Mouse (Mus musculus): Measurements from ENCODE around the gene Vkorc1. TPM values are rescaled to one million over a fixed set of nuclear protein-coding genes. Genes with fewer than 3 reads are reported as not detected.
A peak's percentile ranks its signal among the peaks of the same experiment; 100 is the strongest.

Gene Vkorc1
- polyA plus RNA-seq, 1 experiment from 2014 or later = 130 TPM

GRCm38 (mm10) chr7:127912938-127913337 lies 17.5 kb upstream of the Vkorc1 start:
- peaks cover 6% of the 10 kb centered on the region for H3K36me3 ChIP-seq (ENCODE audit: control insufficient read depth, insufficient read depth, low read length)
- ATAC-seq (ENCODE audit: low FRiP score, low TSS enrichment) (no peak), DNase-seq (ENCODE audit: low spot score) (no peak)
- H3K9me3 ChIP-seq (ENCODE audit: control insufficient read depth, low read length) = no peaks in the 10 kb centered on the region
- peak overlapping the region; percentile 92; the same call in 1 of the 2 replicates for H3K27ac ChIP-seq (replicated peaks)
- H3K27me3 ChIP-seq (ENCODE audit: control insufficient read depth, insufficient read depth, low read length) = no peaks in the 10 kb centered on the region
- H3K4me1 ChIP-seq (replicated peaks; ENCODE audit: control insufficient read depth, insufficient read depth) = no peaks in the 10 kb centered on the region
- peak overlapping the region; percentile 92 for H3K4me3 ChIP-seq (ENCODE audit: low read depth, low read length)
- 15% methylated on average over 4 of the region's 4 CpGs for WGBS
- no peak for TF ChIP-seq EP300 (optimal IDR thresholded peaks at IDR 0.05)
- no peak for TF ChIP-seq CTCF (IDR thresholded peaks at IDR 0.05; ENCODE audit: low read depth)
- peak overlapping the region; percentile 90 for H3K9ac ChIP-seq (ENCODE audit: low read length)
- H3K4me2 ChIP-seq (replicated peaks; ENCODE audit: low read depth) = peak overlapping the region; percentile 72

GRCm38 (mm10) chr7:127912190-127912871 lies 16.9 kb upstream of the Vkorc1 start, which contains the start of gene Kat8:
Gene Kat8, plus strand, starts transcription at chr7:127912516.
- Histone ChIP-seq H3K4me3 (ENCODE audit: low read depth, low read length) (peak within 1 kb of the TSS; percentile 92), H3K27me3 (ENCODE audit: control insufficient read depth, insufficient read depth, low read length) (no peaks in the 10 kb centered on the region), H3K9me3 (ENCODE audit: control insufficient read depth, low read length) (no peaks in the 10 kb centered on the region), H3K27ac (replicated peaks) (peak within 1 kb of the TSS; percentile 92), H3K4me2 (replicated peaks; ENCODE audit: low read depth) (peak within 1 kb of the TSS; percentile 72), H3K9ac (ENCODE audit: low read length) (peak within 1 kb of the TSS; percentile 90), H3K4me1 (replicated peaks; ENCODE audit: control insufficient read depth, insufficient read depth) (no peaks in the 10 kb centered on the region), H3K36me3 (ENCODE audit: control insufficient read depth, insufficient read depth, low read length) (peaks cover 12% of the 10 kb centered on the region)
- DNase-seq (ENCODE audit: low spot score) (peak; percentile 95), ATAC-seq (ENCODE audit: low FRiP score, low TSS enrichment) (peak; percentile 96)
- TF ChIP-seq CTCF (IDR thresholded peaks at IDR 0.05; ENCODE audit: low read depth) (no peak), EP300 (optimal IDR thresholded peaks at IDR 0.05) (peak; percentile 8)
- WGBS = under 1% methylated on average over 39 of the region's 40 CpGs

- Histone ChIP-seq H3K9ac (ENCODE audit: low read length) (no peak overlapping the region), H3K27me3 (ENCODE audit: control insufficient read depth, insufficient read depth, low read length) (no peaks in the 10 kb centered on the region), H3K4me1 (replicated peaks; ENCODE audit: control insufficient read depth, insufficient read depth) (no peaks in the 10 kb centered on the region), H3K36me3 (ENCODE audit: control insufficient read depth, insufficient read depth, low read length) (peaks cover 12% of the 10 kb centered on the region), H3K27ac (replicated peaks) (no peak overlapping the region), H3K4me2 (replicated peaks; ENCODE audit: low read depth) (no peak overlapping the region), H3K9me3 (ENCODE audit: control insufficient read depth, low read length) (no peaks in the 10 kb centered on the region), H3K4me3 (ENCODE audit: low read depth, low read length) (no peak overlapping the region)
- 87% methylated on average over 4 of the region's 4 CpGs for WGBS
- ATAC-seq (ENCODE audit: low FRiP score, low TSS enrichment) = no peak
- no peak for DNase-seq (ENCODE audit: low spot score)
- no peak for TF ChIP-seq CTCF (IDR thresholded peaks at IDR 0.05; ENCODE audit: low read depth)
- TF ChIP-seq EP300 (optimal IDR thresholded peaks at IDR 0.05) = no peak
Observed at GRCm38 (mm10) chr7:127908656-127909055, 13.2 kb upstream of the Vkorc1 start.

DNA sequence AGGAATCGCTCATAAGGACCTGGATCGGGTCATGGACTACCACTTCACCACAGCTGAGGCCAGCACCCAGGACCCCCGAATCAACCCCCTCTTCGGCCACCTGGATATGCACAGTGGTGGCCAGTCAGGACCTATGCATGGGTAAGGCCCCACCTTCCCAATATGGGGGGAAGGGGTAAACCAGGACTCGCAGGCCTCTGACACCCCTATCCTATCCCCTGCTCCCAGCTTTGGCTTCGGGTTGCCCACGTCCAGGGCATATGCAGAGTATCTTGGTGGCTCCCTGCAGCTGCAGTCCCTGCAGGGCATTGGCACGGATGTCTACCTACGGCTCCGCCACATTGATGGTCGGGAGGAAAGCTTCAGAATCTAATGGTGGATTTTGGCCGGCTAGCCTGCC lies 12.5 kb upstream of the Vkorc1 start:
- H3K27me3 ChIP-seq (ENCODE audit: control insufficient read depth, insufficient read depth, low read length) = no peaks in the 10 kb centered on the region
- no peak for DNase-seq (ENCODE audit: low spot score)
- H3K9ac ChIP-seq (ENCODE audit: low read length) = no peak overlapping the region
- ATAC-seq (ENCODE audit: low FRiP score, low TSS enrichment) = no peak
- peaks cover 12% of the 10 kb centered on the region for H3K36me3 ChIP-seq (ENCODE audit: control insufficient read depth, insufficient read depth, low read length)
- H3K27ac ChIP-seq (replicated peaks) = no peak overlapping the region
- no peak overlapping the region for H3K4me3 ChIP-seq (ENCODE audit: low read depth, low read length)
- no peaks in the 10 kb centered on the region for H3K4me1 ChIP-seq (replicated peaks; ENCODE audit: control insufficient read depth, insufficient read depth)
- H3K4me2 ChIP-seq (replicated peaks; ENCODE audit: low read depth) = no peak overlapping the region
- TF ChIP-seq EP300 (optimal IDR thresholded peaks at IDR 0.05) (no peak), CTCF (IDR thresholded peaks at IDR 0.05; ENCODE audit: low read depth) (no peak)
- WGBS = 96% methylated on average over 12 of the region's 12 CpGs
- no peaks in the 10 kb centered on the region for H3K9me3 ChIP-seq (ENCODE audit: control insufficient read depth, low read length)

GRCm38 (mm10) chr7:127903971-127904796 lies 8.8 kb upstream of the Vkorc1 start, which contains the start of gene Bckdk:
Gene Bckdk, plus strand, starts transcription at chr7:127904082.
- Histone ChIP-seq H3K4me2 (replicated peaks; ENCODE audit: low read depth) (peak within 1 kb of the TSS; percentile 71), H3K4me3 (ENCODE audit: low read depth, low read length) (peak within 1 kb of the TSS; percentile 69), H3K36me3 (ENCODE audit: control insufficient read depth, insufficient read depth, low read length) (peaks cover 12% of the 10 kb centered on the region), H3K27ac (replicated peaks) (peak within 1 kb of the TSS; percentile 85), H3K9me3 (ENCODE audit: control insufficient read depth, low read length) (no peaks in the 10 kb centered on the region), H3K27me3 (ENCODE audit: control insufficient read depth, insufficient read depth, low read length) (no peaks in the 10 kb centered on the region), H3K4me1 (replicated peaks; ENCODE audit: control insufficient read depth, insufficient read depth) (no peaks in the 10 kb centered on the region), H3K9ac (ENCODE audit: low read length) (peak within 1 kb of the TSS; percentile 93)
- ATAC-seq (ENCODE audit: low FRiP score, low TSS enrichment) = peak; percentile 87
- TF ChIP-seq EP300 (optimal IDR thresholded peaks at IDR 0.05) = no peak
- TF ChIP-seq CTCF (IDR thresholded peaks at IDR 0.05; ENCODE audit: low read depth) = peak; percentile 32; the same call in 1 of the 2 replicates
- whole genome bisulfite sequencing = 6% methylated on average over 33 of the region's 38 CpGs
- DNase-seq (ENCODE audit: low spot score) = peak; percentile 87

Data from stomach, postnatal 0 days (tissue).